Mouse (Mus musculus) cerebellum, adult 18-20 months (tissue): ENCODE results near the gene Proca1.

Experiments
- DNase-seq, 2 experiments: peaks; one replicate each; pipeline ENCODE4 v3.0.0; 2021

Proca1 gene

GRCm38 (mm10) chr11:78193113-78193512, at the start of gene Proca1:
Proca1 (plus strand) TSS chr11:78193392.
- no peak for DNase-seq

DNA sequence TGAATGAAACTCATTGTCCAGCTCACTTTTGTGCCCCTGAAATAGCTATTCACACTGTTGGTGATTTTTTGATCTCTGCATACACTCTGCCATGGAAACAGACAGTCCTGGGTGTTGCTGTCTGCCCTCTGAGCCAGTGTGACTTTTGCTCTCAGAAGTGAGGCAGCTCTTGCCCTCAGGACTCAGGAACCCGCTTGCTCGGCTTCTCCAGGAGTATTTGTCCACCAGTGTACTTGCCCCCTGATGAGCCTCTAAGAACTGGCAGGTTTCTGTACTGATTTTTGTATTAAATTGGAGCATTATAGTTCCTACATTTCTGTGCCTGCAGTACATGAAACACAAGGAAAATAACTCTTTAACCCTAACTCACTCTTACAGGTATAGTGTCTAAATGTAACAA, 49.7 kb upstream of the Proca1 start:
- no peak for DNase-seq

GRCm38 (mm10) chr11:78146168-78146567, 47.0 kb upstream of the Proca1 start:
- DNase-seq, result no peak

- DNase-seq, result no peak
Measured at GRCm38 (mm10) chr11:78146707-78147543, 46.3 kb upstream of the Proca1 start.

GRCm38 (mm10) chr11:78151161-78151560, 42.0 kb upstream of the Proca1 start:
- DNase-seq, result peak in 1 of 2 experiments; percentile 24

GRCm38 (mm10) chr11:78152299-78153231, 40.6 kb upstream of the Proca1 start:
- DNase-seq, result peak; percentile 84 to 89

DNA sequence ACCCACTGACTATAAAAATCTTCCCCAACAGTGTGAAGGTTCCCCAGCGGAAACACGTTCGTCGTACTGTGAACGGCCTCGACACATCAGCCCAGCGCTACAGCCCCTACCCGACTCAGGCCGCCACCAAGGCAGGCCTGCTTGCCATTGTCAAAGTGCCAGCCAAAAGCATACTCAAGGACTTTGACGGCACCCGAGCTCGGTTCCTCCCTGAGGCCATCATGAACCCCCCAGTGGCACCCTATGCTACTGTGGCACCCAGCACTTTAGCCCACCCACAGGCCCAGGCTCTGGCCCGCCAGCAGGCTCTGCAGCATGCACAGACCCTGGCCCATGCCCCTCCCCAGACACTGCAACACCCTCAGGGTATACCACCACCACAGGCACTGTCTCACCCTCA, 39.4 kb upstream of the Proca1 start:
- DNase-seq, result peak in 1 of 2 experiments; percentile 17

DNA sequence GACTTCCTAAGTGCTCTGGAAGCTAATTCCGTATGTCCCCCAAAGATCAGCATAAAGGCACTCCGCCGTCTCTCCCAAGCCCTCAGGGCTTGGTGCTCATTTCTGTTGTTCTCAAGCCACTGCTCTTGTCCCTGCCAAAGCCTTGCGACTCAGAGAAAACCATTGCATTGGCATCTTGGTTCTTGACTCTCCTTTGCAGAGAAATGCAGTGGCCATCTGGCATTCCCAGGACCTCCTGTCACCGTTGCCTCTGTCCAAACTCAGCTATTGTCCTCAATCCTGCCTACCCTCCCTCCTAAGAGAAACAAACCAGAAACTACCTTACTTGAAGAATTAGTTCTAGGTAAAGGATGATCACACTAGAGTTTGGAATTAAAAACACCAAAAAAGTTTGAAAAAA, 37.5 kb upstream of the Proca1 start:
- DNase-seq, result no peak

DNA sequence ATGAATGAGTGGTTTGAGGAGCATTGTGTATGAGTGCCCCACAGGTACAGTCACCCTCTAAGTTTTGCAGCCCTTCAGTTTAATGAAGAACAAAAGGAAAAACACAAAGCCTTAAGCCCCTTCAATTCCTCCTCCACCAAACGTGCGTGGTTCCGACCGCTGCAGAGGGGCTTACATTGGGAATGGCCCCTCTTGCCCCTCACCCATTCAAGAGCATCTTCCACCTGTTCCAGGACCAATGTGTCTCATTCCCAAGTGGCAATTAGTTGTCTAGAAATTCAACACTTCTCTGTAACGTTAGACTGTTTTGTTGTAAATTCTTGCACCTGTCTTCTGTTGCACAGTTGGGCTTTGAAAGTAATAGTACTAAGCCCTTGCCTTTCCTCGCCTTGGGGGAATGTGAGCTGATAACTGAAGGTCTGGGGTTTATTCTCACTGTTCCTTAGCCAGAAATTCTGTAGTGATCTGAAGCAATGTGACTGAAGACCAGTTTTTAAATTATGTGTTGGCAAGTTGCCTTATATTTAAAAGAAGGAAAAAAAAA, 37.0 kb upstream of the Proca1 start:
- DNase-seq, result no peak

DNA sequence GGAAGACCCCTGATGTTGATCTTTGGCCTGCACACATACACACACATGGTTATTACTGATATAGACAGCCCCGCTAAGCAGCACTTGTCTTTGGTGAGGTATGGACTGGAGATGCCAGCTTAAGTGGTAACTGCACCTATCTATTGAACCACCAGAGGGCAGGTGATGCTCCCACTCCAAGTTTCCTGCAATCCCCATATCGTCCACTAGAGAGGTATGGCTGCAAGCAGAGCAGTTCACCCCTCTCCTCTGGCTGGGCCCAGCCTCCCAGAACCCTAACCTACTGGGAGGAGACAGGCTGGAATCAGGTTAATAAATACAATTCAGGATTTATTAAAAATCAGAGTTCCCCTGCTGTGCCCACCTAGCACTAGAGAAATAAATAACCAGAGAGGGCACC, 34.1 kb upstream of the Proca1 start:
- DNase-seq, result peak; percentile 80 to 82

DNA sequence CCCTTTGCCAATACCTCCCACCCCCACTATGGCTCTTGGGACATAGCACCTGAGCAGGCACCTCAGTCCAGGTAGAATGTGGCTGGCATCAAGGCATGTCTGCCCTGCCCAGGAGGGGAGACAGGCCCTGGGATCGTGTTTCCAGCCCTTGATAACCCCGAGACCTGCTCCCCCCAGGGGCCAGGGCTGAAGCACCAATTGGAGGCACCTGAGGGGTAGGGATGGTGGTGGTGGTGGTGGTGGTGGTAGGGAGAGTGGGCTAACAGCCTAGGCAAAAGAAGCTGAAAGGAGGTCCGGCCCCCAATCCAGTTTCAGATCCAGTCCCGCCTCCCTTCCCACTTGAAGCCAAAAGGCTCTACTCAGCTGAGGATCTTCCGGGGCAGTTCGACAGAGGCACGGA, 33.6 kb upstream of the Proca1 start:
- no peak for DNase-seq

- no peak for DNase-seq
Measured at GRCm38 (mm10) chr11:78160171-78160570, 33.0 kb upstream of the Proca1 start.

DNA sequence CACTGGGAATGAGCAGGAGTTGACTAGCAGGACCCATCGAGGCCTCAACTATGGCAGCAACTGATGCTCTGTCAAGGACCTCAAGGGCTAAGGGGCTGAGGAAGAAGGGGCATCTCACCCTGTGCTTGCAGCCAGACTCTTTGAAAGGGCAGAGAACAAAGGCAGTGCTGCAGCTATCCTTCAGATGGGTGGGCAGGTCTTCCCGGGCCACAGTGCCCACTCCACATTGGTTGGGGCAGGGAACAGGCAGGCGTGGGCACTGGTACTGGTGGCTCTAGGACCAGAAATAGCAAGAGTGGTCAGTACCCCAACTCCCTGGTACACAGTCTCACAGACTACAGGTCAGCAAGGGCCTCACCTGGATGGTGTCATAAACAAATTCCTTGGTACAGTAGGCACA, 32.5 kb upstream of the Proca1 start:
- DNase-seq, result no peak

- no peak for DNase-seq
Measured at GRCm38 (mm10) chr11:78161169-78161568, 32.0 kb upstream of the Proca1 start.

GRCm38 (mm10) chr11:78161968-78162367, 31.2 kb upstream of the Proca1 start:
- no peak for DNase-seq

DNA sequence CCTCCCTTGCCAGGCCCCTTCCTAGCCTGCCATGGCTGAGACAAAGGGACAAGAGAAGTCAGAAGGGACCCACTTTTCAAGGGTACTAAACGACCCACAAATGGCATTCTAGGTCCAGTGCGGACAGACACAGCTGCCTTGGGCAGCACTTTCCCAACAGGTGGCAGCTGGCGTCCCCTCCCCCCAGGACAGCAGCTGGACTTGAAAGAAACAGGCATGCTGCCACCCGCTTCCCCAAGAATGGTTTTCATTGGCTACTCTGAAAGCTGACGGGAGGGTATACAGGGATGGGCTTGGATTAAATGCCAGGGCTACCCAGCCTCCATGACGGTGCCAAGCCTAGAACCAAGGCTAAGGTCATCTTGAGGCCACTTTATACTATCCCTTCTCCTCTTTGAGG, 30.7 kb upstream of the Proca1 start:
- no peak for DNase-seq

DNA sequence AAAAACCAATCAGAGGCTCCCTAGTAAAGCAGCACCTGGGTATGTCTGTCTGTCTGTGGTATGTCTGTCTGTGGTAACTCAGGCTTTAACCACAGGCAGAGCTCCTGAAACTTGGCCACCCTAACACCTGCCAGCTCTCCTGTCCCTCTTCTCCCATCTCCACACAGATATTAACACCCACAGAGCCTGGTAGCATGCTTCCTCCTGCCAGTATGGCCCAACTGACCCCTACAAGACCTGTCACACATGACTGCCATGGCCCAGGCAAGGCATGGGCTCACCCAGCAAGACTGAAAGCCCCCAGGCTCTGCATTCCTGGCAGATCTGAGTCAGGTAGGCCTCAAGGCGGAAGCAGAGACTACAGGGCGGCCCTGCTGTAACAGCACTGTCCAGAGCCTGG, 30.1 kb upstream of the Proca1 start:
- no peak for DNase-seq

DNA sequence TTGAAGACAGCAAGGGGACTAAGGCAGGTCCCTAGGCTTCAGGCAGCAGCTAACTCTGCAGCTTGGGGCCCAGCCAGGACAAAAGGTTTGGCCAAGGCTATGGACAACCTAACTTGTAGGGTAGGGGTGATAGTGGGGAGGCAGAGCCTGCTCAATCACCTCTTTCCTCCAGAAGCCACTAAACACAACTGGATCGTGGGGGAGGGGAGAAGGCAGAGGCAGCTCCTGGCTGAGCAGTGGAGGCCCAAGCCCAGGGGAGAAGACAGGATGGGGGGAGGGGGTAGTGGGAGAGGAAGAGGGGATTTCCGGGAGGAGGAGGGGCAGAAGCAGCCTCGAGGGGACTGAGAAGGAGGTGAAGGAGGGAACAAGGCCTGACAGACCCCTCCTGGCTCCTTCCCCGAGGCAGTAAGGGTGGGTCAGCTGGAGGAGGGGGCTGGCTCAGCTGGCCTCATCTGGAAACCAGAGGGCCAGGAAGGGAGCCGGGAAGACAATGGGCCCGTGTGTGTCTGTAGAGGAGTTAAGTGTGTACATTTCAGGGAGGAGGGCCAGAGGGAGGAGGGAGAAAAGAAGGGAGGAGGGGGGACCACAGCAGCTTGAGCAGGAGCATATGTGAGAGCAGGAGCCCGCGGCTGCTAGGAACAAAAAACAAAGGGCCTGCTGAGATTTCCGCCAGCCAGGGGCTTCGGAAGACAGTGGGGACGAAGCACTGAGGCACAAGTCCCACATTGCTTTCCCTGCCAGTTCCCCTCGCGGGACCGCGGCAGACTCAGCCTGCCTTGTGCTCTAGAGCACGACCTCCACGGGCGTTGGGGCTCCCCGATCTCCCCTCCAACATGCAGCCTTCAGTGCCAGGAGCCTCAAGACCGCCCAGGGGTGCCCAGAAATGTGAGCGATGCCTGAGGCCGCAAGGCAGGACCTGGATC, 29.2 kb upstream of the Proca1 start:
- no peak for DNase-seq

DNA sequence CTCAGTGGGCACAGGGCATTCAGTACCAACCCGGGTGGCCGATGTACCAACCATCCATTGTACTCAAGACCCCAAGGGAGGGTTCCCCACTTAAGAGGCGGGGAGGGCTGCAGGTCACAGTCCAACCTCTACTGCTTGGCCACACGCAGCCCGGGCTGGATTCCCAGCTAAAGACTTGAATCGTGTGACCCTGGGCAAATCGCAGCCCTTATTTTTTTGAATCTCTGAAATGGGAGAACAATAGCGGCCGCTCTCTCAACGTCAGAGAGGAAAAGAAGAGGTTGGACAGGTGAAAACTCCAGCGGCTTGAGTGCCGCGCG, 28.6 kb upstream of the Proca1 start:
- DNase-seq, result no peak

DNA sequence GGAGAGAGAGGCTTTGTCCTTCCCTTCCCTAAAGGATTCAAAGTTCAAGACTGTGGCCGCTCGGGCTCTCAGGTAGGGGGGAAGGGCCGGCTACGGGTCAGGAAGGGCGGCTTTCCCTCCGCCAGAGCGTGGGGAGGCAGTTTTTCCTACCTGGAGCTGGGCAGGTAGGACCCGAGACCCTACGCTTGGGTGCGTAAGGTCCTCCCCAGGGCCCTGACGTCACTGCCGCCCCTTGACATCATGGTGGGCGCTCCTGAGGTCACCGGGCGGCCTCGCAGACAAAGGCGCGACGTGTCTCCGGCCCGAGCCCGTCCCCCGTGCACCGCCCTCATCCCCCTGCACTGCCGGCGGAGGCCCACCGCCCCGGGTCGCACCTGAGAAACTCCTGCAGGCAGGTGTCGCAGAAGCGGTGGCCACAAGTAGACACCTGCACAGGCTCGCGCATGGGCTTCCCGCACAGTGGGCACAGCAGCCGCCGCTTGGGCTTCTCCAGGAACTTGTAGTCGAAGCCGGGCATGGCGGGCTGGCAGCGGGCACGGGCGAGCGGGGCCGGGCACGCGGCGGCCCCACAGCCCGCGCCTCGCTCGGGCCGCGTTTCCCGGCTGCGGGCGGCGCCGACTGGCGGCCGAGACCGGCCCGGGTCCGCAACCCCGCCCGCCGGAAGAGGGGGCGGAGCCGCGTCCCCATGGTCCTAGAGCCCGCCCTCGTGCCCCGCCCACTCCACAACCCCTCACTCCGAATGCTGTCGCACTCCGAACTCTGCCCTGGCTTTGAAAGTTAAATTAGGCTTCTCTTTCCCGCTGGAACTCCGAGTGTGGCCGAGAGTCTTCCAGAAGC, 28.1 kb upstream of the Proca1 start, which contains the start of gene Traf4:
Traf4 (minus strand) TSS at position 666 of the 837 bp plus-strand sequence.
- peak; percentile 76 to 87 for DNase-seq

DNA sequence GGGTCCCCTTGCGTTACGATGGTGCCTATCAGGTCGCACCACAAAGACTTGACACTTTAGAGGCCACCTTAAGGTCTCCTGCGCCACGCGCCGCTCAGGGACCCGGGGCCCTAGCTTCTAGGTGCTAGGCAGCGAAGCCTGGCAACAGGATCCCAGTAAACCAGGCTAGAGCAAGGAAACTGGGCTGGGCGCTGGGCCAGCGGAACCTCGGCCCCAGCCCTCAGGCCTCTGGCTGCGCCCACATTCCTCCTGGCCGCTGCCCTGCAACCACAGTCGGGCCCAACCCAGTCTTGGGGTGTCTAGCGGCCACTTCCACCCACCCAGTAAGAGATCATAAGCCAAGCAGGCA, 27.5 kb upstream of the Proca1 start:
- DNase-seq, result no peak

DNA sequence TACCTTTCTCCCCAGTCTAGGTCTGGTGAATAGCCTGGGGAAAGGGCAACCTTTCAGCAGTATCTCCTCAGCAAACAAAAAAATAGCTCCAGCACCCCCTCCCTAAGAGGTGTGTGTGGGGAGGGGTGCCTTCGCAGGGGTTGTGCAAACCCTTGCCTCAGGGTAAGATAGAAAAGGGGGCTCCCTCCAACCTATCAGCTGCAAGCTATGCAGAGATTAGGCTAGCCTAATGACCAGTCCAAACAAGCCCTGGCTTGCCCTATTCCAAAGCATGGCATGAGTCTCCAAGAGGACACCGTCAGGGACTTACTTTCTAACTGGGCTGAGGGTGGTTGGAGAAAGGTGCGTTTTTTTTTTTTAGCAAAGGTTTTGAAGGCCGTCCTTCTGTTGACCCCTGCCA, 27.0 kb upstream of the Proca1 start:
- DNase-seq, result no peak
